Mouse (Mus musculus) G1E (cell line): ENCODE results near the gene Cog4.

Experiments
- CTCF ChIP-seq: IDR thresholded peaks from 2 replicates; pipeline ENCODE4 v1.5.1; 2012; ENCODE audit warnings: low read depth, low read length, inconsistent platforms, mixed read lengths
- GATA1 ChIP-seq: IDR thresholded peaks from 2 replicates; pipeline ENCODE4 v1.6.1; 2012; ENCODE audit warnings: borderline replicate concordance, low read length, inconsistent platforms, mixed read lengths

- no peak for TF ChIP-seq CTCF
- no peak for TF ChIP-seq GATA1
Observed at GRCm38 (mm10) chr8:110831956-110832355, 14.4 kb upstream of the Cog4 start.
